Mouse (Mus musculus): ENCODE measurements around the gene Cecr2. TPM values are rescaled to one million over a fixed set of nuclear protein-coding genes. Genes with fewer than 3 reads are reported as not detected.

Gene Cecr2
- polyA plus RNA-seq (2015; fragmentation: Nextera tagmentation; extraction: Ambion mirVana), result 0.54 and 0.61 TPM in 2 replicates

- Histone ChIP-seq H3K36me3 (ENCODE audit: control insufficient read depth, insufficient read depth, low read length) (no peaks in the 10 kb centered on the region), H3K9me3 (ENCODE audit: control insufficient read depth, low read length) (no peaks in the 10 kb centered on the region), H3K27ac (ENCODE audit: low read length) (peak within 1 kb of the TSS; percentile 82), H3K4me2 (ENCODE audit: low read depth, low read length) (peak within 1 kb of the TSS; percentile 98), H3K27me3 (replicated peaks; ENCODE audit: control insufficient read depth, insufficient read depth, low read length) (peaks cover 5% of the 10 kb centered on the region; the same call in 1 of the 2 replicates), H3K4me3 (ENCODE audit: low read length) (peak within 1 kb of the TSS; percentile 75), H3K4me1 (ENCODE audit: control insufficient read depth, insufficient read depth, low read length) (peaks cover 6% of the 10 kb centered on the region), H3K9ac (ENCODE audit: low read depth, low read length) (peak within 1 kb of the TSS; percentile 75)
- peak; percentile 85 for ATAC-seq
- WGBS, result 1% methylated on average over 113 of the region's 127 CpGs
Observed at GRCm38 (mm10) chr6:120665816-120666760, at the start of gene Cecr2. Gene Cecr2, plus strand, starts transcription at chr6:120666369.

- Histone ChIP-seq H3K4me3 (ENCODE audit: low read length) (no peak overlapping the region), H3K36me3 (ENCODE audit: control insufficient read depth, insufficient read depth, low read length) (no peaks in the 10 kb centered on the region), H3K4me1 (ENCODE audit: control insufficient read depth, insufficient read depth, low read length) (no peaks in the 10 kb centered on the region), H3K9ac (ENCODE audit: low read depth, low read length) (no peak overlapping the region), H3K9me3 (ENCODE audit: control insufficient read depth, low read length) (0 out of 2 replicates have a peak, but pooled peaks cover 3% of the 10 kb centered on the region), H3K27ac (ENCODE audit: low read length) (no peak overlapping the region), H3K4me2 (ENCODE audit: low read depth, low read length) (no peak overlapping the region), H3K27me3 (replicated peaks; ENCODE audit: control insufficient read depth, insufficient read depth, low read length) (no peaks in the 10 kb centered on the region)
- WGBS, result 69% methylated on average over 5 of the region's 5 CpGs
- no peak for ATAC-seq
Observed at GRCm38 (mm10) chr6:120617586-120617985, 48.6 kb upstream of the Cecr2 start.

GRCm38 (mm10) chr6:120618518-120619402, 47.4 kb upstream of the Cecr2 start:
- 63% methylated on average over 4 of the region's 4 CpGs for WGBS
- ATAC-seq, result peak; percentile 62
- Histone ChIP-seq H3K27me3 (replicated peaks; ENCODE audit: control insufficient read depth, insufficient read depth, low read length) (no peaks in the 10 kb centered on the region), H3K9ac (ENCODE audit: low read depth, low read length) (no peak overlapping the region), H3K4me1 (ENCODE audit: control insufficient read depth, insufficient read depth, low read length) (no peaks in the 10 kb centered on the region), H3K27ac (ENCODE audit: low read length) (no peak overlapping the region), H3K36me3 (ENCODE audit: control insufficient read depth, insufficient read depth, low read length) (no peaks in the 10 kb centered on the region), H3K9me3 (ENCODE audit: control insufficient read depth, low read length) (0 out of 2 replicates have a peak, but pooled peaks cover 3% of the 10 kb centered on the region), H3K4me3 (ENCODE audit: low read length) (no peak overlapping the region), H3K4me2 (ENCODE audit: low read depth, low read length) (no peak overlapping the region)

GRCm38 (mm10) chr6:120620193-120620592, 46.0 kb upstream of the Cecr2 start:
- Histone ChIP-seq H3K27ac (ENCODE audit: low read length) (no peak overlapping the region), H3K4me3 (ENCODE audit: low read length) (no peak overlapping the region), H3K4me1 (ENCODE audit: control insufficient read depth, insufficient read depth, low read length) (no peaks in the 10 kb centered on the region), H3K36me3 (ENCODE audit: control insufficient read depth, insufficient read depth, low read length) (no peaks in the 10 kb centered on the region), H3K27me3 (replicated peaks; ENCODE audit: control insufficient read depth, insufficient read depth, low read length) (no peaks in the 10 kb centered on the region), H3K9ac (ENCODE audit: low read depth, low read length) (no peak overlapping the region), H3K9me3 (ENCODE audit: control insufficient read depth, low read length) (no peaks in the 10 kb centered on the region), H3K4me2 (ENCODE audit: low read depth, low read length) (no peak overlapping the region)
- 83% methylated on average over 3 of the region's 3 CpGs for WGBS
- ATAC-seq, result no peak

GRCm38 (mm10) chr6:120625081-120625480, 41.1 kb upstream of the Cecr2 start:
- 35% methylated on average over 8 of the region's 8 CpGs for WGBS
- no peak overlapping the region for H3K4me2 ChIP-seq (ENCODE audit: low read depth, low read length)
- H3K9ac ChIP-seq (ENCODE audit: low read depth, low read length), result no peak overlapping the region
- no peak overlapping the region for H3K27ac ChIP-seq (ENCODE audit: low read length)
- H3K27me3 ChIP-seq (replicated peaks; ENCODE audit: control insufficient read depth, insufficient read depth, low read length), result no peaks in the 10 kb centered on the region
- H3K36me3 ChIP-seq (ENCODE audit: control insufficient read depth, insufficient read depth, low read length), result no peaks in the 10 kb centered on the region
- no peak overlapping the region for H3K4me3 ChIP-seq (ENCODE audit: low read length)
- no peaks in the 10 kb centered on the region for H3K9me3 ChIP-seq (ENCODE audit: control insufficient read depth, low read length)
- no peak for ATAC-seq
- H3K4me1 ChIP-seq (ENCODE audit: control insufficient read depth, insufficient read depth, low read length), result no peaks in the 10 kb centered on the region

- Histone ChIP-seq H3K4me2 (ENCODE audit: low read depth, low read length) (no peak overlapping the region), H3K9ac (ENCODE audit: low read depth, low read length) (no peak overlapping the region), H3K36me3 (ENCODE audit: control insufficient read depth, insufficient read depth, low read length) (no peaks in the 10 kb centered on the region), H3K27ac (ENCODE audit: low read length) (no peak overlapping the region), H3K4me1 (ENCODE audit: control insufficient read depth, insufficient read depth, low read length) (no peaks in the 10 kb centered on the region), H3K9me3 (ENCODE audit: control insufficient read depth, low read length) (no peaks in the 10 kb centered on the region), H3K4me3 (ENCODE audit: low read length) (no peak overlapping the region), H3K27me3 (replicated peaks; ENCODE audit: control insufficient read depth, insufficient read depth, low read length) (no peaks in the 10 kb centered on the region)
- WGBS, result 45% methylated on average over 2 of the region's 2 CpGs
- ATAC-seq, result no peak
Observed at GRCm38 (mm10) chr6:120627096-120627495, 39.1 kb upstream of the Cecr2 start.

- H3K9ac ChIP-seq (ENCODE audit: low read depth, low read length), result no peak overlapping the region
- no peaks in the 10 kb centered on the region for H3K27me3 ChIP-seq (replicated peaks; ENCODE audit: control insufficient read depth, insufficient read depth, low read length)
- no peaks in the 10 kb centered on the region for H3K4me1 ChIP-seq (ENCODE audit: control insufficient read depth, insufficient read depth, low read length)
- H3K9me3 ChIP-seq (ENCODE audit: control insufficient read depth, low read length), result no peaks in the 10 kb centered on the region
- H3K27ac ChIP-seq (ENCODE audit: low read length), result no peak overlapping the region
- WGBS, result 72% methylated on average over 2 of the region's 2 CpGs
- H3K36me3 ChIP-seq (ENCODE audit: control insufficient read depth, insufficient read depth, low read length), result no peaks in the 10 kb centered on the region
- no peak overlapping the region for H3K4me3 ChIP-seq (ENCODE audit: low read length)
- no peak overlapping the region for H3K4me2 ChIP-seq (ENCODE audit: low read depth, low read length)
- ATAC-seq, result no peak
Observed at GRCm38 (mm10) chr6:120628963-120629362, 37.2 kb upstream of the Cecr2 start.

GRCm38 (mm10) chr6:120635391-120636028, 30.7 kb upstream of the Cecr2 start:
- Histone ChIP-seq H3K36me3 (ENCODE audit: control insufficient read depth, insufficient read depth, low read length) (no peaks in the 10 kb centered on the region), H3K9me3 (ENCODE audit: control insufficient read depth, low read length) (no peaks in the 10 kb centered on the region), H3K4me1 (ENCODE audit: control insufficient read depth, insufficient read depth, low read length) (no peaks in the 10 kb centered on the region), H3K4me2 (ENCODE audit: low read depth, low read length) (no peak overlapping the region), H3K9ac (ENCODE audit: low read depth, low read length) (no peak overlapping the region), H3K27ac (ENCODE audit: low read length) (no peak overlapping the region), H3K4me3 (ENCODE audit: low read length) (no peak overlapping the region), H3K27me3 (replicated peaks; ENCODE audit: control insufficient read depth, insufficient read depth, low read length) (no peaks in the 10 kb centered on the region)
- ATAC-seq, result no peak
- 83% methylated on average over 8 of the region's 8 CpGs for WGBS

GRCm38 (mm10) chr6:120639547-120639946, 26.6 kb upstream of the Cecr2 start:
- H3K36me3 ChIP-seq (ENCODE audit: control insufficient read depth, insufficient read depth, low read length), result no peaks in the 10 kb centered on the region
- 37% methylated on average over 4 of the region's 4 CpGs for WGBS

More at GRCm38 (mm10) chr6:120639547-120639946, 26.6 kb upstream of the Cecr2 start:
- Histone ChIP-seq H3K9ac (ENCODE audit: low read depth, low read length) (no peak overlapping the region), H3K27ac (ENCODE audit: low read length) (no peak overlapping the region), H3K9me3 (ENCODE audit: control insufficient read depth, low read length) (no peaks in the 10 kb centered on the region), H3K4me2 (ENCODE audit: low read depth, low read length) (no peak overlapping the region), H3K4me1 (ENCODE audit: control insufficient read depth, insufficient read depth, low read length) (no peaks in the 10 kb centered on the region), H3K27me3 (replicated peaks; ENCODE audit: control insufficient read depth, insufficient read depth, low read length) (no peaks in the 10 kb centered on the region), H3K4me3 (ENCODE audit: low read length) (no peak overlapping the region)
- ATAC-seq, result no peak
